Mouse (Mus musculus) testis, adult 2 months (tissue): ENCODE results near the gene Myo1d. TPM values are rescaled to one million over a fixed set of nuclear protein-coding genes. Genes with fewer than 3 reads are reported as not detected.

Experiments used
- H3K27ac ChIP-seq: fragments of 200-500 bp; 2 replicates; pipeline ENCODE4 v1.5.1; 2012; ENCODE audit warnings: low read depth, low read length; ENCODE audit not compliant: control insufficient read depth, insufficient read depth
- H3K27me3 ChIP-seq: fragments of 200-500 bp; 2 replicates; pipeline ENCODE4 v1.6.1; 2012; ENCODE audit warnings: mild to moderate bottlenecking, low read length, moderate library complexity; ENCODE audit not compliant: control insufficient read depth, insufficient read depth
- H3K36me3 ChIP-seq: fragments of 200-500 bp; 2 replicates; pipeline ENCODE4 v1.6.1; 2012; ENCODE audit warnings: mild to moderate bottlenecking, low read length; ENCODE audit not compliant: control insufficient read depth, insufficient read depth
- H3K4me1 ChIP-seq: fragments of 200-500 bp; 2 replicates; pipeline ENCODE4 v1.6.1; 2012; ENCODE audit warnings: low read length; ENCODE audit not compliant: control insufficient read depth, insufficient read depth
- H3K4me3 ChIP-seq: fragments of 200-500 bp; 2 replicates; pipeline ENCODE4 v1.5.1; 2012; ENCODE audit warnings: low read depth, mild to moderate bottlenecking, low read length, moderate library complexity, mixed read lengths; ENCODE audit not compliant: control insufficient read depth
- CTCF ChIP-seq: fragments of 200-500 bp; IDR thresholded peaks from 2 replicates; pipeline ENCODE4 v1.5.1; 2012; ENCODE audit warnings: low read depth, mild to moderate bottlenecking, inconsistent platforms, low read length, moderate library complexity; ENCODE audit not compliant: control insufficient read depth, insufficient read depth, insufficient replicate concordance
- POLR2A ChIP-seq: fragments of 200-500 bp; IDR thresholded peaks from 2 replicates; pipeline ENCODE4 v1.6.1; 2012; ENCODE audit warnings: low read depth, mild to moderate bottlenecking, inconsistent platforms, low read length, moderate library complexity; ENCODE audit not compliant: control insufficient read depth
- polyA plus RNA-seq: library from polyadenylated mRNA; depleted of rRNA; stranded (reverse); fragments of >200 nt; gene quantifications from 2 replicates; pipeline ENCODE4 v1.2.3, GENCODE M21; 2012

Gene Myo1d
- polyA plus RNA-seq, 1 experiment: 4.6 TPM

GRCm38 (mm10) chr11:80562479-80562878 is 217.3 kb downstream of the Myo1d start:
- H3K27me3 ChIP-seq: no peaks in the 10 kb centered on the region
- peaks cover 11% of the 10 kb centered on the region for H3K4me1 ChIP-seq
- H3K27ac ChIP-seq: no peak overlapping the region
- H3K36me3 ChIP-seq: no peaks in the 10 kb centered on the region
- H3K4me3 ChIP-seq: no peak overlapping the region
- TF ChIP-seq POLR2A (no peak), CTCF (no peak; the same call in 1 of the 2 replicates)

DNA sequence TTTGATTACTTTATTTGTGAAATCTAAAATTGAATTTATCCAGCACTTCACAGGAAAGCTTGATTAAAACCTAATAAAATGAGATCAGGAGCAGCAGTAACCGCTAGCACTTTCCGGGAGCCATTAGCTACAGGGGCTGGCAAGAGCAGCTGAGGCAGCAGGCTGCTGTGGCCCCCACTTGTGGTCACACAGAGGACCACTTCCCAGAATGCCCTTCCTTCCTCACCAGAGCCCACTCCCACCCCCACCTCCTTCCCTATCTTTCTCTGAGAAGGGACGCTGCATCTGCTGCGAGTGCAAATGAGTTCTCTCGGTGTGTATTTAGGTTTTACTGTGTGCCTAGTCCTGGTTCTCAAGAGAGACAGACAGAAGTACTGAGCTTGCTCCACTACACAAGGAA is 219.1 kb downstream of the Myo1d start:
- H3K4me1 ChIP-seq: peaks cover 11% of the 10 kb centered on the region
- no peak overlapping the region for H3K4me3 ChIP-seq
- TF ChIP-seq CTCF (no peak), POLR2A (no peak)
- H3K27me3 ChIP-seq: no peaks in the 10 kb centered on the region
- no peaks in the 10 kb centered on the region for H3K36me3 ChIP-seq
- no peak overlapping the region for H3K27ac ChIP-seq

- Histone ChIP-seq H3K27ac (no peak overlapping the region), H3K27me3 (no peaks in the 10 kb centered on the region), H3K4me3 (no peak overlapping the region), H3K36me3 (no peaks in the 10 kb centered on the region), H3K4me1 (no peaks in the 10 kb centered on the region)
- TF ChIP-seq POLR2A: no peak
- TF ChIP-seq CTCF: no peak
Observed at GRCm38 (mm10) chr11:80555416-80555815, 224.4 kb downstream of the Myo1d start.

- Histone ChIP-seq H3K27me3 (no peaks in the 10 kb centered on the region), H3K36me3 (no peaks in the 10 kb centered on the region), H3K4me3 (no peak overlapping the region), H3K4me1 (no peaks in the 10 kb centered on the region), H3K27ac (no peak overlapping the region)
- TF ChIP-seq CTCF (no peak), POLR2A (no peak)
Observed at GRCm38 (mm10) chr11:80553046-80553445, 226.8 kb downstream of the Myo1d start.

DNA sequence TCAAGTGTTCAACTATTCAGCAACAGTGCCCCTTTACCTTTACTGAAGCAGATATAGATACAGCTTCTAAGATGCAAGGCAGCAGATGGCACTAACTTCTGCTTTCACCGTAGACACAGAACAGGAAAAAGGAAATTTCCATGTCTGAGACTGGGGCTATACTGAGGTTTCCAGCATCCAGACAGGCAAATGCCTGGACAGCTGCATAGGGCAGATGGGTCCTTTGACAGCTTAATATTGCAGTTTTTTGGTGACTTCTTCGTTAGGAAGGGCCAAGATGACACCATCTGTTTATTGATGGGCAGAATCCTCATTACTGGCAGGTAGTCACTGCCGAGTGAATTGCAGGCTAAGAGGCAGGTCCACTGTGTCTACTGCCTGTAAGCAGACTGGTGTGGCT is 228.2 kb downstream of the Myo1d start:
- no peak overlapping the region for H3K4me3 ChIP-seq
- TF ChIP-seq POLR2A (no peak), CTCF (no peak)
- H3K27ac ChIP-seq: no peak overlapping the region
- H3K4me1 ChIP-seq: no peaks in the 10 kb centered on the region
- H3K36me3 ChIP-seq: no peaks in the 10 kb centered on the region
- no peaks in the 10 kb centered on the region for H3K27me3 ChIP-seq

- Histone ChIP-seq H3K4me1 (no peaks in the 10 kb centered on the region), H3K27me3 (no peaks in the 10 kb centered on the region), H3K4me3 (no peak overlapping the region), H3K27ac (no peak overlapping the region), H3K36me3 (no peaks in the 10 kb centered on the region)
- TF ChIP-seq POLR2A: no peak
- TF ChIP-seq CTCF: no peak
Observed at GRCm38 (mm10) chr11:80550264-80550663, 229.6 kb downstream of the Myo1d start.

DNA sequence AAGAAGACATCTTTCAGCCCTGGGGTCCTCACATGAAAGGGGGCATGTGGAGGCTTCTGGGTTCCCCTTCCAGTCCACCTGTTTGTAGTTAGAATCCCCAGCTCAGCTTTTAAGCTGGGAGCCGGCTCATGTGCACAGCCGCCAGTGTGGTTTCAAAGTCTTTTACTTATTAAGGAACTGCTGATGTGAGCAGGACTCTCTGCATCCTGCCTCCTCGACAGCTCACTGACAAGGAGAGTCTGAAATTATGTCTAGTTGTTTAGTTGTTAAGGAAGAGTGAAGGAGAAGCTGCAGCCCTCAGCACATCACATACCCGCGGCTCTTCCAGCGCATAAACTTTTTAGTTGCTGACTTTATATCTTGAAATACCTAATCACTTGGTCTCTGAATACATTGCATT is 230.0 kb downstream of the Myo1d start:
- TF ChIP-seq CTCF: no peak
- no peak for TF ChIP-seq POLR2A
- Histone ChIP-seq H3K27ac (no peak overlapping the region), H3K36me3 (no peaks in the 10 kb centered on the region), H3K27me3 (no peaks in the 10 kb centered on the region), H3K4me3 (no peak overlapping the region), H3K4me1 (no peaks in the 10 kb centered on the region)

- Histone ChIP-seq H3K4me3 (no peak overlapping the region), H3K27ac (no peak overlapping the region), H3K36me3 (no peaks in the 10 kb centered on the region), H3K4me1 (no peaks in the 10 kb centered on the region), H3K27me3 (no peaks in the 10 kb centered on the region)
- TF ChIP-seq CTCF: no peak
- no peak for TF ChIP-seq POLR2A
Observed at GRCm38 (mm10) chr11:80546233-80546632, 233.6 kb downstream of the Myo1d start.
